Mouse (Mus musculus) stomach, postnatal 0 days (tissue): ENCODE results near the gene Nucks1. TPM values are rescaled to one million over a fixed set of nuclear protein-coding genes. Genes with fewer than 3 reads are reported as not detected.

Experiments used
- ATAC-seq: fragments of 200-750 bp; cut with Nextera tagmentation; 2 replicates; pipeline ENCODE4 v1.8.0; 2017; ENCODE audit not compliant: low FRiP score, low TSS enrichment
- DNase-seq: peaks from one replicate; pipeline ENCODE4 v3.0.0-alpha.2; 2016; ENCODE audit warnings: low spot score
- H3K27ac ChIP-seq: fragments of 300-500 bp; sonication (generic); replicated peaks from 2 replicates; pipeline ENCODE4 v1.5.1; 2014; ENCODE audit warnings: mild to moderate bottlenecking, control low read depth
- H3K27me3 ChIP-seq: fragments of 300-500 bp; sonication (generic); 2 replicates; pipeline ENCODE4 v1.6.1; 2014; ENCODE audit warnings: low read length; ENCODE audit not compliant: control insufficient read depth, insufficient read depth
- H3K36me3 ChIP-seq: fragments of 300-500 bp; sonication (generic); 2 replicates; pipeline ENCODE4 v1.6.1; 2014; ENCODE audit warnings: low read length, mixed read lengths; ENCODE audit not compliant: control insufficient read depth, insufficient read depth
- H3K4me1 ChIP-seq: fragments of 300-500 bp; sonication (generic); replicated peaks from 2 replicates; pipeline ENCODE4 v1.6.1; 2014; ENCODE audit warnings: antibody characterized with exemption; ENCODE audit not compliant: control insufficient read depth, insufficient read depth
- H3K4me2 ChIP-seq: fragments of 300-500 bp; sonication (generic); replicated peaks from 2 replicates; pipeline ENCODE4 v1.6.1; 2014; ENCODE audit warnings: low read depth, mild to moderate bottlenecking, control low read depth, moderate library complexity
- H3K4me3 ChIP-seq: fragments of 300-500 bp; sonication (generic); 2 replicates; pipeline ENCODE4 v1.5.1; 2014; ENCODE audit warnings: low read depth, low read length, control low read depth
- H3K9ac ChIP-seq: fragments of 300-500 bp; sonication (generic); 2 replicates; pipeline ENCODE4 v1.6.1; 2014; ENCODE audit warnings: mild to moderate bottlenecking, low read length, control low read depth, mixed read lengths
- H3K9me3 ChIP-seq: fragments of 300-500 bp; sonication (generic); 2 replicates; pipeline ENCODE4 v1.6.1; 2016; ENCODE audit warnings: low read length; ENCODE audit not compliant: control insufficient read depth
- CTCF ChIP-seq: IDR thresholded peaks from 2 replicates; pipeline ENCODE4 v1.5.1; 2016; ENCODE audit warnings: antibody characterized with exemption, low read depth, mild to moderate bottlenecking, moderate library complexity
- EP300 ChIP-seq: optimal IDR thresholded peaks from 2 replicates; pipeline ENCODE3; 2016; ENCODE audit warnings: antibody characterized with exemption
- WGBS: fragments of 180-500 bp; shearing (Covaris S2); extraction: QIAGEN DNeasy Blood & Tissue Kit; methylation state at CpG from one replicate; pipeline ENCODE4 v1.1.7; 2014; 5-methylcytosine and 5-hydroxymethylcytosine counted together
- polyA plus RNA-seq: library from polyadenylated mRNA; unstranded; fragments of >200 nt; fragmentation: Nextera tagmentation; extraction: Ambion mirVana; gene quantifications from 2 replicates; pipeline ENCODE4 v1.2.1, GENCODE M21; 2015

The Nucks1 gene
- polyA plus RNA-seq, 1 experiment from 2014 or later: 30.4 TPM

- ATAC-seq: no peak
- Histone ChIP-seq H3K4me2 (no peak overlapping the region), H3K4me1 (0 out of 2 replicates have a peak, but pooled peaks cover 2% of the 10 kb centered on the region), H3K4me3 (no peak overlapping the region), H3K9me3 (no peaks in the 10 kb centered on the region), H3K9ac (no peak overlapping the region), H3K27me3 (no peaks in the 10 kb centered on the region), H3K27ac (no peak overlapping the region), H3K36me3 (no peaks in the 10 kb centered on the region)
- no peak for DNase-seq
- 56% methylated on average over 16 of the region's 16 CpGs for WGBS
- TF ChIP-seq CTCF (no peak), EP300 (no peak)
Measured at GRCm38 (mm10) chr1:131942621-131943590, 32.6 kb downstream of the Nucks1 start.

GRCm38 (mm10) chr1:131945674-131946440, 35.5 kb downstream of the Nucks1 start:
- WGBS: 44% methylated on average over 10 of the region's 10 CpGs
- TF ChIP-seq CTCF (no peak), EP300 (no peak)
- Histone ChIP-seq H3K27me3 (no peaks in the 10 kb centered on the region), H3K27ac (peak overlapping the region; percentile 75), H3K4me3 (no peak overlapping the region), H3K9ac (no peak overlapping the region), H3K4me1 (0 out of 2 replicates have a peak, but pooled peaks cover 2% of the 10 kb centered on the region), H3K9me3 (no peaks in the 10 kb centered on the region), H3K4me2 (no peak overlapping the region), H3K36me3 (no peaks in the 10 kb centered on the region)
- DNase-seq: peak; percentile 69
- ATAC-seq: peak; percentile 86

DNA sequence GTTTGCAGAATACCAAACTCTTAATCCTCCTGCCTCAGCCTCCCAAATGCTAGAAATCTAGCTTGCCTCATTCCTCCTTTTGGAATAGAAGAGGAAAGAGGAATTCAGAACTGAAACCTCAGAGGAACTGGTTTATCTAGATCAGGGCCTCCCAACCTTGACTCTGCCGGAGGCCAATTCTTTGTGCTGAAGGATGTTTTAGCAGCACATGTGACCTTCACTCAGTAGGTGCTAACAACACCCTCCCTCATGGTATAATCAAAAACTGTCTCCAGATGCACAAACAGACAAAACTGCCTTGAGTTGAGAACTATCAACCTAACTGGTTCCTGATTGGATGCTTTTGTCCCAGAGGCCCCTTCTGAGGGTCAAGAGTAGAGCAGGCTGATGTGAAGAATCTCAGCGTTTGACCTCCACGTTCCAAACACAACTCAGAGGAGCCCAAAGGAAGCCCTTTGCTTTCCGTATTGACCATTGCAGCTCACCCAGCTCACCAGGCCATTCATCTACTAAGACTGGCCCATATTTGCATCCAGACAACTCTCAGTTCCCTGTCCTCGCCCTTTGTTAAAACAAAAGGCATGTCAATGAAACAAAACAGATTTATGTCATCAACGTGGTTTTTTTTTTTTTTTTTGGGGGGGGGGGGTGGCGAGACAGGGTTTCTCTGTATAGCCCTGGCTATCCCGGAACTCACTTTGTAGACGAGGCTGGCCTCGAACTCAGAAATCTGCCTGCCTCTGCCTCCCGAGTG, 36.3 kb downstream of the Nucks1 start:
- H3K36me3 ChIP-seq: no peaks in the 10 kb centered on the region
- H3K27ac ChIP-seq: peak overlapping the region; percentile 65
- ATAC-seq: no peak
- DNase-seq: peak; percentile 12
- H3K4me2 ChIP-seq: no peak overlapping the region
- WGBS: 72% methylated on average over 11 of the region's 11 CpGs
- H3K9ac ChIP-seq: no peak overlapping the region
- H3K4me3 ChIP-seq: no peak overlapping the region
- H3K9me3 ChIP-seq: no peaks in the 10 kb centered on the region
- H3K4me1 ChIP-seq: 0 out of 2 replicates have a peak, but pooled peaks cover 2% of the 10 kb centered on the region
- H3K27me3 ChIP-seq: no peaks in the 10 kb centered on the region
- TF ChIP-seq CTCF: no peak

- ATAC-seq: peak; percentile 41
- H3K4me2 ChIP-seq: no peak overlapping the region
- WGBS: 55% methylated on average over 1 of the region's 1 CpGs
- H3K36me3 ChIP-seq: no peaks in the 10 kb centered on the region
- H3K27ac ChIP-seq: no peak overlapping the region
- H3K9ac ChIP-seq: no peak overlapping the region
- H3K27me3 ChIP-seq: no peaks in the 10 kb centered on the region
- H3K9me3 ChIP-seq: no peaks in the 10 kb centered on the region
- peak; percentile 18 for DNase-seq
- 0 out of 2 replicates have a peak, but pooled peaks cover 2% of the 10 kb centered on the region for H3K4me1 ChIP-seq
- no peak overlapping the region for H3K4me3 ChIP-seq
- TF ChIP-seq EP300: no peak
- peak; percentile 30; the same call in 1 of the 2 replicates for TF ChIP-seq CTCF
Measured at GRCm38 (mm10) chr1:131947997-131948525, 37.7 kb downstream of the Nucks1 start.

DNA sequence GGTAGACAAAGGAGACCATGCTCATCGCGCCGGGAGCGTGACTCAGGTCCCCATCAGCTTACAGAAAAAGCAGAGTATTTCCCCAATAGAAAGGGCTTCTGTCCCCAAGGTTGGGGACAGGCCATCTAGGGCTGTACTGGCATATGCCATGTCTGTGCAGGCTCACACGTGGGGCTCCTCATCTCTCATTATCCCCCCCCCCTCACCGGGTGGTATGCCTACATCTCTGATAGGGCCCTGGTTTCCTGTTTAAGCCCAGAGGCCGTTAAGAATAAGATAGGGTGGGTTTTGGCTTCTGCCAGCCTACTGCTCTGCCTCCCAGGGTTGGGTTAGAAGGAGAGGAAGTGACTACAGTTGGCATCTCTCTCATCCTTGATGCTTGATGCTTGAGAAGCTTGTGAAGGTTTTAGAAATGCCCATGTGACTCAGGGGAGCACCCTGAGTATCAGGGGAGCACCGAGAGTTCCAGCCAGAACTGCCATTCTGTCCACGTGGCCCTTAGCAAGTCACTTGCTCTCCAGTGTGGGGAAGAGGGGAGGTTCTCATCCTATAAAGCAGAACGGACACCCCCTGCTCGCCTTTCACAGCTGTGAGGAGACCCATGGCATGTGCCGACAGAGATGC, 44.0 kb downstream of the Nucks1 start:
- ATAC-seq (no peak), DNase-seq (no peak)
- 82% methylated on average over 12 of the region's 12 CpGs for WGBS
- H3K27me3 ChIP-seq: no peaks in the 10 kb centered on the region
- H3K9me3 ChIP-seq: no peaks in the 10 kb centered on the region
- no peaks in the 10 kb centered on the region for H3K36me3 ChIP-seq
- H3K4me3 ChIP-seq: no peak overlapping the region
- H3K4me2 ChIP-seq: no peak overlapping the region
- H3K27ac ChIP-seq: no peak overlapping the region
- no peaks in the 10 kb centered on the region for H3K4me1 ChIP-seq
- H3K9ac ChIP-seq: no peak overlapping the region
- TF ChIP-seq EP300: no peak
